Mouse (Mus musculus): ENCODE results near the gene Gpr176.
"Not testable (repeated sequence)": the region's sequence is repeated elsewhere in the genome, so short reads cannot be mapped to it uniquely, and the experiment has no call there.

Gene Gpr176

DNA sequence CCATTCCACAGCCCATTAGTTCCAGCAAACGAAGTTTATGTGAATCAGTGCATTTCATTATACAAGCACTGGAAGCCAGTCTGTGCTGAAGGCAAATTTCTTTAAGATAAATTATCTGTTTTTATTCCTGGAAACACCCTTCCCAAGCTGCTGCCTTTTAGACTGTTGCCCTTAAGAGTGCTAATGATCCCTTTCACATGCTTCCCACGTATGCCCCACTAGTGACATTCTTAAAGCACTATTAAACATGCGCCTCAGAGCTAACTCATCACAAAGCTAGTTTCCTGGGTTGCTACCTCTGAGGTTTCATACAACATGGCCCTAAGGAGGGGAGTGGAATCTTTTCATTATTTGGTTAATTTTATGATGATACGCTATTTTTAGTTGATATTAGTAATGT lies 74.6 kb downstream of the Gpr176 start:
- DNase-seq = no peak

DNA sequence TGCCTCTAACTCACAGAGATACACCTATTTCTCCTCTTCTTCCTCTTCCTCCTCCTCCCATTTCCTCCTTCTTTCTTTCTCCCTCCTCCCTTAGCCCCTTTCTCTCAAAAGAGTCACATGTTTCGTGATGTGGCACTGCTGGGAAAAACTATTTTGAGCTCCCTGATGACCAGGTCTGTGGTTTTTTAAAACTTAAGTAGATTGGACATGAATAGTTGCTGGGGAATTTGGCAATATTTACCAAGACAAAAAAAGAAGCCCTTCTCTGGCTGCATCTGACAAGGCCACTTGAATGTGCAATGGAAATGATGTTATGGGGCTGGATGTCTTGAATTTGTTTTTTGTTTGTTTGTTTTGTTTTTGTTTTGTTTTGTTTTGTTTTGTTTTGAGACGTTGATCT lies 75.3 kb downstream of the Gpr176 start:
- no peak for DNase-seq

DNA sequence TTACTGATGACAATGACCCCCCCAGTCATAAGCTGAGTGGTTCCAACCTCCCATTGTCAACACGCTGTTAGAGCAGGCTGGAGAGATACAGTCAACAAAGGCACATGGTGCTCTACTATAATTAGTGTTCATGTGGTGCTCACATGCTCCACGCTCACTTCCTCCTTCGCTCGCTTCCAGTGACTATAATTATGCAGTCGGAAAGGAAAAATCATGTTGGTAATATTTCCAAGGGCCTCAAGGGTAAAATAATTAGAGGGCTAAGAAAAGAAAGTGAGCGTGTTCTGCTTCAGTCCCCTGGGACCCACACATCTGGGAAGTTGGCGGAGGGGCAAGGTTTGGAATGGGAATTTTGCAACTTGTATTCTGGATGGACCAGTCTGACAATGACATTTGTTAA lies 77.7 kb downstream of the Gpr176 start:
- peak; percentile 12 for DNase-seq

GRCm38 (mm10) chr2:118293583-118293982 lies 79.6 kb downstream of the Gpr176 start:
- no peak for DNase-seq

- not testable (repeated sequence) for DNase-seq
Observed at GRCm38 (mm10) chr2:118289066-118289460, 84.2 kb downstream of the Gpr176 start.

DNA sequence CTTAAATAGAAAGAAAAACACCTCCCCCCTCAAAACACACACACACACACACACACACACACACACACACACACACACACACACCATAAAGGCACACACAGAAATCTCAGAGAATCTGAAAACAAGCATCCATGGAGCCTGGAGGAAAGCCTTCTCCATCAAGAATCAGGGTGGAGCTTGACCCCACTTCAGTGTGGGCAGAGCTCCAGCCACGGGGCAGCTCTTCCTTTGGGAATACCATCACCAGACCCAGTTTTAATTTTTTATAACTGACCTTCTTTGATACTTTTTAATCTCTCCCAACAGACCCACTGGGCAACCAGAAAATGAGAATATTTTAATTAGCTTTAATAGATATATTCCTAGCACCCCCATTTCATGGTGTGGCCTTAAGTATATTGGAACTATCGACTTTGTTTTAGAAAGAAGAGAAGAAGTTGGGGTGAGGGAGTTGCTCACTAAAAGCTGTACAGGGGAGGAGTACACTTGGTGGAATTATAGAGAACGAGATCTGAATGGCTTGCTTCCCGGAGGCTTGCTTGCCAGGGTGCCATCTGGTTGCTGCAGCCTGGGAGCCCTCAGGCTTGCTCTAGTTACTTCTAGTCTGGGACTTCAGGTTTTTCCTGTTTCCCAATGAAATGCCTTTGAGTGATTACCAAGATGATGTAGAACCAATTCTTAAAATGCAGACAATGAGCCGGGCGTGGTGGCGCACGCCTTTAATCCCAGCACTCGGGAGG lies 84.7 kb downstream of the Gpr176 start:
- no peak for DNase-seq

GRCm38 (mm10) chr2:118287678-118288077 lies 85.5 kb downstream of the Gpr176 start:
- no peak for DNase-seq

DNA sequence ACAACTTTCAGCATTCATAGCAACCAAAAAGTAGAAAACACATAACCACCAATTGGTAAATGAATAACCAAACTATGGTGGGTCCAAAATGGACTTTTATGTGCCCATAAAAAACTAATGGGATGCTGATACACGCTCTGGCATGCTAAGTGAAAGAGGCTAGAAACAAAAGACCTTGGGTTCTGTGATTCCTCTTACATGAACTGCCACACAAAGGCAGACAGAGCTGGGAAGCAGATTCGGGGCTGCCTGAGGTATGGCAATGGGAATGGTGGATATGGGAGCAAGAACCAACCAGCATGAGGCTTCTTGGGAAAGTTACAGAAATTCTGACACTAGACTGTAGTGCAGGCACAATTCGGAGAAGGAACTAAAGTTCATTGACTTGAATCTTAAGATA lies 90.8 kb downstream of the Gpr176 start:
- peak; percentile 14 for DNase-seq

DNA sequence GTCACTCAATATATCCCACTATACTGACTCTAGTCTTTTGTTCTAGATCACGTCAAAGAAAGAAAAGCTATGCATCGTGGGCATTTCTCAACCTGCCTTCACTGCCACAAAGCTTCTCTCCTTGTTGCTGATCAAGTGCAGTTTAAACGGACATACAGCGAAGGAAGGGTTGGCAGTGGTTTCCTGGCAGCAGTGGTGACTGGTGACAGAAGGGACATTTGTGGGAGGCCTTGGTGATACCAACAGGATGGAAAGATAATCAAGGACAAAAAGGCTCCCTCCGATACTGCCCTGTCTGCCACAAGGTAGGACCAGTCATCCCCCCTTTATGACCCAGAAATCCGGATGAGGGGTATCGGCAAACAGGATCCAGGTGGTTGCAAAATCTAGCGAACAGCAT lies 95.0 kb downstream of the Gpr176 start:
- no peak for DNase-seq

DNA sequence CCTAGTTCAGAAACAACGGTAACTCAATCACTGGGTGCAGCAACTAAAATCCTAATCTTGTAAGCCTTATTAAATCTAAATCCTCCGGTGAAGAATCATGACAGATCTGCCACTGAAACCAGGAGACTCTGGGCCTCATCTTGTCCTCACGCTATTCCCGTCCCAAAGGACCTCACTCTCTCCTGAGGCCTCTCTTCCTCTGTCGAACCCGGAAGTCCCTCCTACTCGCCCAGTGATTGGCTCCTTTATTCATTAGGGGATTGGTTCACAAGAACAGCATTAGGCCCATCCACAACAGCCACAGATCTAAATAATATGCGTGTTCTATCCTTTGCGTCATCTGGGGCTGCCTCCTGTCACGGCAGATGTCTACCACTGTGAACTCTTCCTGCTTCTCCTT lies 101.6 kb downstream of the Gpr176 start:
- no peak for DNase-seq

DNA sequence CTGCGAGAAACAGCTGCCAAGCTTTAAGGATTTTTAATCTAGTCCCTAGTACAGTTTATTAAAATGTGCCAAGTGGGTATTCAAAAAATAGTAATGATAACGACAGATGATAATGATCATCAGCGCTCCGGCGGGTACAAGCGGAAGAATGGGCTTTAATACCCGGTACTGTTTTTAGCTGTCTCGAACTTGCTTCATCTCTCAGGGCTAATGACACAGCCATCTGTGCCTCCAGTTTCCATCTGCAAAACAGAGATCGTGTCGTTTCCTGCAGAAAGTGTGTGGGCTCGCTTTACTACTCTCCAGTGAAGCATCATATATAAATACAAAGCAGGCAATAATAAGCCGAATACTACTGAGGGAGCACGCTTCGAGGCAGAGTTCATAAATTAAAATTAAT lies 103.0 kb downstream of the Gpr176 start:
- DNase-seq = no peak

- no peak for DNase-seq
Observed at GRCm38 (mm10) chr2:118263914-118264201, 109.4 kb downstream of the Gpr176 start.

DNA sequence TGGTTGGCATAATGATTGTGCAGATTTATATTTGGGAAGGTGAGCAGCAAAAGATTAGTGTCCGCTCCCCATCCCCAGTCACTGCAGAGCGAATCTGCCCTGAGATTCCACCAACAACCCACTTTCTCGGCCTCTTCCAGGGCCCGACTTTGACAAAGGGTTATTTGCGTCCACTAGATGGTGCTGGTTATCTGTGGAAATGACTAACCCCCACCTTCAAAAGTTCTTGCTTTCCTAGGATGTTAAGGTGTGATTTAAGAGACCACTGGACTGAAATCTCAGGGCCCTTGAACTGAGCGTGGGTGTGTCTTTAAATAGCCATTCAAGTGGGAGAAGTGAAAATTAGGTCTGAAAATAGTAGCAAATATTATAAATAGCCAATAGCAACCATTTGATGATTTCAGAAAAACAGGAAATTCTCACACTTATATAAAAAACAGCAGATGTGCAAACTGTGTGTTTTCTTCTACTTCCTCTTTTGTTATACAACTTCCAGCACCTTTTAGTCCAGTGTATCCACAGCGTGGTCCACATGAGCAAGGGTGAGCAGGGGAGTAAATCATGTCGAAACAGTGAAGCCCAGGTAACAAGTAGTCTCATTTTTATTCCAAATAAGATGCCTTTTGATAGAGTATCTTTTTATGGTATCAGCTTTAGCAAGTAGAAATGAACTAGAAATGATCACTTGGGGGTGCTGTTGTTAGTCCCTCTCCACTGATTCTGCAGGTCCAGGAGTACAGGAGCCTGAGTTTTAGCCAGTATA lies 109.9 kb downstream of the Gpr176 start:
- DNase-seq = no peak

DNA sequence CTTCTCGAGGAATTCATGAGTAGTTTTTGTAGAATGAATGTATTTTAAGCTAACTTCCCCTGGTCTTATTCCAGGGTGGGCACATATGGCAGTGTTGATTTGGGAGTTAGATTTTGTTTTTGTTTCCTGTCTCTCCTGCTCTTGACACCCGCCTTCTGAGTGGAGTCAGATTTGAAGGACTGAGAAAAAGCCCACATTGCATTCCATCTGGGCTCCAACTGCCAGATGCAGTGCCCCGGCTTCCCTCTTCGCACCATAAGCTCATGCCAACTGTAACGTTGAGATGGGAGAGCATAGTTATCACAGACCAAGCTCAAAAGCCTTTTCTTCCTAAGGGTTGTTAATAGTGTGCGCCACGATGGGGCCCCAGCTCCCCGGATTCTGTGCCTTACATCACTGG lies 110.5 kb downstream of the Gpr176 start:
- DNase-seq = no peak

GRCm38 (mm10) chr2:118259746-118260145 lies 113.5 kb downstream of the Gpr176 start:
- no peak for DNase-seq

- DNase-seq = no peak
Observed at GRCm38 (mm10) chr2:118257094-118257493, 116.1 kb downstream of the Gpr176 start.

DNA sequence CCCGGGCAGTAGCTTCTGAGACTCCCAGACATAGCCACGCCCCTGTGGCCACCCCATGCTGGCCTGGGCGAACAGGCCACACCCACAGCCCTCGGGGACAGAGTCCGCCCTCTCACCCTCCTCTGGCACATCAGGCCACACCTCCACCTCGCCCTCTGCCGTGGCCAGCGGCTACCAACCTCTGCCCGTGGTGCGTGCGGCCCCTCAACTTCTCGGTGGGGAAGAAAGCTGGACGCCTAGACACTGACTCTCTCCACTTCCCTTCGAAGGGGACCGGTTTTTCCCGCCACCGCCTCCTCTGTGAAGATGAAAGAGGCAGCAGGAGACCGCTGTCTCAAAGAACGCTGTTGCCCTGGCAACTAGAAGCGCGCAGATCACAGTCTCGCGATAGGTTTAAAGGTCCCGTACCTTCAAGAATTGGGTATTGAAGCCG lies 116.6 kb downstream of the Gpr176 start, which contains the start of gene Fsip1:
Gene Fsip1 (minus strand): TSS at position 346 of the 433 bp plus-strand sequence.
- peak; percentile 94 for DNase-seq

DNA sequence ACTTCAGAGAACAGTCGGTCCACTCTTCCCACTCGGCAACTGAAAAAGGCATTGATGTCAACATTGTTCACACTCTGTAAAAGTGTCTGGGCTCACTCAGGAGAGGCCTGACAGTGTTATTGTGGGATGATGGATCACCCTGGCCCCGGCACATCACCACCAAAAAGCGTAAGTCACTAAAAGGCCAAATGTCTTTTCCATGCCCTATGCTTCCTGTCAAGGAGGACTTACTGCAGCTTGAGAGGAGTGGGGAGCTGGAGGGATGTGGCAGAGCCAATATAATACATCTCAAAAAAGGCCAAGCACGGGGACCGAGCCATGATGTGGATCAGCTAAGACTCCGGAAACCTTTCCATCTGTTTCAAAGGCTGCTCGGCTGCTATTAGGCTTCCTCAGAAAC lies 118.7 kb downstream of the Gpr176 start:
- no peak for DNase-seq

GRCm38 (mm10) chr2:118248966-118249365 lies 124.3 kb downstream of the Gpr176 start:
- DNase-seq = no peak

- DNase-seq = peak; percentile 77
Observed at GRCm38 (mm10) chr2:118248016-118248415, 125.2 kb downstream of the Gpr176 start.

GRCm38 (mm10) chr2:118245914-118246313 lies 127.3 kb downstream of the Gpr176 start:
- peak; percentile 33 for DNase-seq

- DNase-seq = no peak
Observed at GRCm38 (mm10) chr2:118236196-118236595, 137.0 kb downstream of the Gpr176 start.

- no peak for DNase-seq
Observed at GRCm38 (mm10) chr2:118235614-118236013, 137.6 kb downstream of the Gpr176 start.

GRCm38 (mm10) chr2:118230544-118230943 lies 142.7 kb downstream of the Gpr176 start:
- DNase-seq = no peak
